Mouse (Mus musculus): ENCODE results near the gene Gm13278. TPM values are rescaled to one million over a fixed set of nuclear protein-coding genes. Genes with fewer than 3 reads are reported as not detected.
"Not testable (repeated sequence)": the region's sequence is repeated elsewhere in the genome, so short reads cannot be mapped to it uniquely, and the experiment has no call there.

The Gm13278 gene
- polyA plus RNA-seq, 1 experiment from 2014 or later: not detected

DNA sequence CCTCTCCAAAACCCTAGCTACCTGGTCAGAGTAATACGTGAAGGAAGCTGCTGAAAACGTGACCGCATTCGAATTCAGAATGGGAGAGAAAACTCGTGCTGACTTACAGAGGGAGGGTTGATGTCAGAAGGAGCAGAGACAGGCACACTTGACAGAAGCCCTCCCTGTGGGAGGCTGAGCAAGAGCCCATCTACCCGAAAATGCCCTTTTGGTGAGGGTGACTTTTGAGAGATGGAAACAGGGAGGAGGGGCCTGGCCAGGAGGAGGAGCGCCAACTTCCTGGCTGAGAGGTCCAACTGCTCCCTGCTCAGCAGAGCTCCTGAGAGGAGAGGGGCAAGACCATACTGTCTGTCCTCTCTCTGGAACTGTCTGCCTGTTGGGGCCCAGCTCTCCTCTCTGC is 8.0 kb downstream of the Gm13278 start, which contains the start of gene Gm13285:
Gene Gm13285, plus strand, starts transcription at position 301 of the 400 bp plus-strand sequence.
- not testable (repeated sequence) for H3K4me3 ChIP-seq (replicated peaks); H3K36me3 ChIP-seq; H3K9me3 ChIP-seq; ATAC-seq (ENCODE audit: insufficient read depth, low FRiP score, low read depth); H3K9ac ChIP-seq; H3K4me1 ChIP-seq; H3K27me3 ChIP-seq (replicated peaks); H3K27ac ChIP-seq; H3K4me2 ChIP-seq
- 19% methylated on average over 5 of the region's 7 CpGs for WGBS

- not testable (repeated sequence) for ATAC-seq (ENCODE audit: insufficient read depth, low FRiP score, low read depth); H3K4me3 ChIP-seq (replicated peaks); H3K4me1 ChIP-seq; H3K27me3 ChIP-seq (replicated peaks); H3K9ac ChIP-seq; H3K9me3 ChIP-seq; H3K36me3 ChIP-seq; H3K27ac ChIP-seq
- no CpG with 5 or more reads among the region's 29 CpGs for whole genome bisulfite sequencing
- peak within 1 kb of the TSS; percentile 33; the same call in 1 of the 2 replicates for H3K4me2 ChIP-seq
Measured at GRCm38 (mm10) chr4:88802954-88803353, 11.6 kb downstream of the Gm13278 start, which contains the start of gene Gm13287. Gene Gm13287, plus strand, starts transcription at chr4:88803254.

DNA sequence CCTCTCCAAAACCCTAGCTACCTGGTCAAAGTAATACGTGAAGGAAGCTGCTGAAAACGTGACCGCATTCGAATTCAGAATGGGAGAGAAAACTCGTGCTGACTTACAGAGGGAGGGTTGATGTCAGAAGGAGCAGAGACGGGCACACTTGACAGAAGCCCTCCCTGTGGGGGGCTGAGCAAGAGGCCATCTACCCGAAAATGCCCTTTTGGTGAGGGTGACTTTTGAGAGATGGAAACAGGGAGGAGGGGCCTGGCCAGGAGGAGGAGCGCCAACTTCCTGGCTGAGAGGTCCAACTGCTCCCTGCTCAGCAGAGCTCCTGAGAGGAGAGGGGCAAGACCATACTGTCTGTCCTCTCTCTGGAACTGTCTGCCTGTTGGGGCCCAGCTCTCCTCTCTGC is 13.9 kb downstream of the Gm13278 start, which contains the start of gene Gm13288:
Gene Gm13288, plus strand, starts transcription at position 301 of the 400 bp plus-strand sequence.
- not testable (repeated sequence) for H3K4me1 ChIP-seq; H3K4me2 ChIP-seq; H3K9me3 ChIP-seq; ATAC-seq (ENCODE audit: insufficient read depth, low FRiP score, low read depth); H3K36me3 ChIP-seq; H3K27me3 ChIP-seq (replicated peaks); H3K27ac ChIP-seq; H3K9ac ChIP-seq
- H3K4me3 ChIP-seq (replicated peaks): 0 out of 2 replicates have a peak within 1 kb of the TSS, but pooled peaks have one; percentile 23
- no CpG with 5 or more reads among the region's 8 CpGs for WGBS

GRCm38 (mm10) chr4:88805761-88806160 is 14.4 kb downstream of the Gm13278 start:
- not testable (repeated sequence) for H3K36me3 ChIP-seq; H3K27ac ChIP-seq; H3K27me3 ChIP-seq (replicated peaks); ATAC-seq (ENCODE audit: insufficient read depth, low FRiP score, low read depth); H3K9me3 ChIP-seq; H3K4me2 ChIP-seq; H3K4me1 ChIP-seq; H3K9ac ChIP-seq
- H3K4me3 ChIP-seq (replicated peaks): 0 out of 2 replicates have a peak overlapping the region, but pooled peaks have one; percentile 23
- 0% methylated on average over 14 of the region's 34 CpGs for WGBS

GRCm38 (mm10) chr4:88815928-88816327 is 24.6 kb downstream of the Gm13278 start, which contains the start of gene Ifna7:
Gene Ifna7, plus strand, starts transcription at chr4:88816228.
- Histone ChIP-seq H3K9ac (no peak within 1 kb of the TSS), H3K9me3 (no peaks in the 10 kb centered on the region), H3K27ac (no peak within 1 kb of the TSS), H3K4me3 (replicated peaks) (no peak within 1 kb of the TSS), H3K4me2 (no peak within 1 kb of the TSS), H3K4me1 (no peaks in the 10 kb centered on the region), H3K27me3 (replicated peaks) (no peaks in the 10 kb centered on the region), H3K36me3 (no peaks in the 10 kb centered on the region)
- WGBS: 55% methylated on average over 3 of the region's 3 CpGs
- no peak for ATAC-seq (ENCODE audit: insufficient read depth, low FRiP score, low read depth)

- Histone ChIP-seq H3K27ac (no peak within 1 kb of the TSS), H3K4me3 (replicated peaks) (no peak within 1 kb of the TSS), H3K27me3 (replicated peaks) (no peaks in the 10 kb centered on the region), H3K4me2 (no peak within 1 kb of the TSS), H3K36me3 (no peaks in the 10 kb centered on the region), H3K9ac (no peak within 1 kb of the TSS), H3K9me3 (no peaks in the 10 kb centered on the region), H3K4me1 (no peaks in the 10 kb centered on the region)
- WGBS: 85% methylated on average over 1 of the region's 1 CpGs
- ATAC-seq (ENCODE audit: insufficient read depth, low FRiP score, low read depth): no peak
Measured at GRCm38 (mm10) chr4:88819659-88820058, 28.3 kb downstream of the Gm13278 start, which contains the start of gene Ifna11. Gene Ifna11, plus strand, starts transcription at chr4:88819959.

GRCm38 (mm10) chr4:88822995-88823394 is 31.6 kb downstream of the Gm13278 start:
- H3K27ac ChIP-seq: no peak overlapping the region
- ATAC-seq (ENCODE audit: insufficient read depth, low FRiP score, low read depth): no peak
- H3K36me3 ChIP-seq: no peaks in the 10 kb centered on the region
- no peaks in the 10 kb centered on the region for H3K4me1 ChIP-seq
- no peaks in the 10 kb centered on the region for H3K9me3 ChIP-seq
- no peak overlapping the region for H3K9ac ChIP-seq
- no peaks in the 10 kb centered on the region for H3K27me3 ChIP-seq (replicated peaks)
- no peak overlapping the region for H3K4me2 ChIP-seq
- no peak overlapping the region for H3K4me3 ChIP-seq (replicated peaks)
- WGBS: 22% methylated on average over 4 of the region's 4 CpGs

- not testable (repeated sequence) for H3K9ac ChIP-seq; H3K27me3 ChIP-seq (replicated peaks); ATAC-seq (ENCODE audit: insufficient read depth, low FRiP score, low read depth); H3K27ac ChIP-seq; H3K4me1 ChIP-seq; H3K9me3 ChIP-seq; H3K4me2 ChIP-seq; H3K36me3 ChIP-seq; H3K4me3 ChIP-seq (replicated peaks)
Measured at GRCm38 (mm10) chr4:88827116-88827515, 35.8 kb downstream of the Gm13278 start, which contains the start of gene Ifna6. Gene Ifna6, plus strand, starts transcription at chr4:88827416.

DNA sequence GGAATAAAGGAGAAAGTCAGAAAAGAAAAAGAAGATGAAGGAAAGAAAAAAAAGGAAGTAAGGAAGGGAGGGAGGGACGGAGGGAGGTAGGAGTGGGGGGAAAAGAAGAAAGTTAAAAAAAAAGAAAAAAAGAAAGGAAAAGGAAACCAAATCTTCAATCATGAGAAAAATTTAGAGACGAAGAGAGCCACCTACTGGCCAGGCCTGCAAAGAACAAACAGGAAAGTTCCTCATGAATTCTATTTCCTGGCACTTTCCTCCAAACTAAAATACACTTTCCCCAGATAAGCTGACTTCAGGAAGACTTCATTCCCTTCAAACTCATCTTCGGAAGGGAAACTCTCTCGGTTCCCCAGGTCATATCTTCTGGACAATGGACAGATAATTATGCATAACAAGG is 39.2 kb downstream of the Gm13278 start:
- Histone ChIP-seq H3K4me1 (no peaks in the 10 kb centered on the region), H3K9ac (no peak overlapping the region), H3K4me2 (no peak overlapping the region), H3K27ac (no peak overlapping the region), H3K27me3 (replicated peaks) (no peaks in the 10 kb centered on the region), H3K4me3 (replicated peaks) (no peak overlapping the region), H3K36me3 (no peaks in the 10 kb centered on the region), H3K9me3 (no peaks in the 10 kb centered on the region)
- 38% methylated on average over 4 of the region's 4 CpGs for WGBS
- no peak for ATAC-seq (ENCODE audit: insufficient read depth, low FRiP score, low read depth)

DNA sequence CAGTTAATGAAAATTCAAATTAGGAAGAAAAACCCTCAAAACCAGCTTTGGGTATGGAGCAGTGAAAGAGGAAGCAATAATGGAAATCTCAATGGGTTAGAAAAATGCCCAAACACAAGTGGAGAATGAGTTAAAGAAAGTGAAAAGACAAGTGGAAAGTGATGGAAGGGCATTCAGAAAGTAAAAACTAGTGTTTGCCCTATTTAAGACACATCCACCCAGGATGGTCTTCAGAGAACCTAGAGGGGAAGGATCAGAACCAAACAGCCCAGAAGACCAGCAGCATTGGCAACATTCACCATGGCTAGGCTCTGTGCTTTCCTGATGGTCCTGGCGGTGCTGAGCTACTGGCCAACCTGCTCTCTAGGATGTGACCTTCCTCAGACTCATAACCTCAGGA is 43.9 kb downstream of the Gm13278 start, which contains the start of gene Ifna5:
Gene Ifna5, plus strand, starts transcription at position 301 of the 400 bp plus-strand sequence.
- H3K9me3 ChIP-seq; ATAC-seq (ENCODE audit: insufficient read depth, low FRiP score, low read depth): not testable (repeated sequence)
- WGBS: 88% methylated on average over 1 of the region's 1 CpGs

GRCm38 (mm10) chr4:88838828-88839227 is 47.5 kb downstream of the Gm13278 start:
- Histone ChIP-seq H3K4me2 (no peak overlapping the region), H3K4me1 (no peaks in the 10 kb centered on the region), H3K27me3 (replicated peaks) (no peaks in the 10 kb centered on the region), H3K36me3 (no peaks in the 10 kb centered on the region), H3K4me3 (replicated peaks) (no peak overlapping the region), H3K9ac (no peak overlapping the region), H3K9me3 (no peaks in the 10 kb centered on the region), H3K27ac (no peak overlapping the region)
- WGBS: 45% methylated on average over 3 of the region's 3 CpGs
- ATAC-seq (ENCODE audit: insufficient read depth, low FRiP score, low read depth): no peak

More for the DNA sequence above, 43.9 kb downstream of the Gm13278 start, which contains the start of gene Ifna5:
- H3K4me2 ChIP-seq; H3K4me1 ChIP-seq; H3K36me3 ChIP-seq; H3K9ac ChIP-seq; H3K27me3 ChIP-seq (replicated peaks); H3K27ac ChIP-seq; H3K4me3 ChIP-seq (replicated peaks): not testable (repeated sequence)

- ATAC-seq (ENCODE audit: insufficient read depth, low FRiP score, low read depth): no peak
- Histone ChIP-seq H3K4me1 (no peaks in the 10 kb centered on the region), H3K4me2 (no peak overlapping the region), H3K9me3 (no peaks in the 10 kb centered on the region), H3K9ac (no peak overlapping the region), H3K4me3 (replicated peaks) (no peak overlapping the region), H3K27ac (no peak overlapping the region), H3K27me3 (replicated peaks) (no peaks in the 10 kb centered on the region), H3K36me3 (no peaks in the 10 kb centered on the region)
- 62% methylated on average over 3 of the region's 3 CpGs for WGBS
Measured at GRCm38 (mm10) chr4:88840058-88840457, 48.7 kb downstream of the Gm13278 start.
